Mouse (Mus musculus) heart, adult 2 months (tissue): ENCODE results near the gene 1700029F12Rik.

ENCODE experiments used
- CTCF ChIP-seq: fragments of 200-600 bp; IDR thresholded peaks from 2 replicates; pipeline ENCODE4 v1.8.1; 2022; ENCODE audit warnings: antibody characterized with exemption, mild to moderate bottlenecking, moderate library complexity
- EP300 ChIP-seq: fragments of 200-500 bp; IDR thresholded peaks from 2 replicates; pipeline ENCODE4 v1.6.1; 2011; ENCODE audit warnings: low read depth, low read length, control low read depth; ENCODE audit not compliant: insufficient read depth
- POLR2A ChIP-seq: fragments of 200-500 bp; IDR thresholded peaks from 2 replicates; pipeline ENCODE4 v1.6.1; 2011; ENCODE audit warnings: mild to moderate bottlenecking, low read depth, low read length, control low read depth; ENCODE audit not compliant: insufficient read depth

DNA sequence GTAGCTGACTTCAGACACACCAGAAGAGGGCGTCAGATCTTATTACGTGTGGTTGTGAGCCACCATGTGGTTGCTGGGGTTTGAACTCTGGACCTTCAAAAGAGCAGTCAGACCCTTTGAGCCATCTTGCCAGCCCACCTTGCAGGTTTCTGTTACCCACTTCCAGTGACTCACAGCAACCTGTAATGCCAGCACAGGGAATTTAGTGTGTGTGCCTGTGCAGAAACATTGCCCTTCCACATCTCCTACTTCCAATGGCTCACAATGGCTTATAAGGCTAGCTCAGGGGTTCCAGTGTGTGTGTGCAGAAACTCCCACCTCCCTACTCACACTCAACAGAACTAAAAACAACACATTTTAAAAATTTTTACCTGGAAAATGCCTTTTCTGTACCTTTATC, 43.4 kb upstream of the 1700029F12Rik start:
- no peak for TF ChIP-seq CTCF
- no peak for TF ChIP-seq POLR2A
- TF ChIP-seq EP300 = no peak
